Mouse (Mus musculus) testis, postnatal 14 days (tissue): Measurements from ENCODE around the gene Fam186b.
"Not testable (repeated sequence)": the region's sequence is repeated elsewhere in the genome, so short reads cannot be mapped to it uniquely, and the experiment has no call there.

Source experiments
- DNase-seq: peaks from one replicate; pipeline ENCODE4 v3.0.0; 2021; ENCODE audit warnings: low spot score

The Fam186b gene

GRCm38 (mm10) chr15:99259730-99260252 lies 35.9 kb downstream of the Fam186b start:
- DNase-seq: peak; percentile 81

DNA sequence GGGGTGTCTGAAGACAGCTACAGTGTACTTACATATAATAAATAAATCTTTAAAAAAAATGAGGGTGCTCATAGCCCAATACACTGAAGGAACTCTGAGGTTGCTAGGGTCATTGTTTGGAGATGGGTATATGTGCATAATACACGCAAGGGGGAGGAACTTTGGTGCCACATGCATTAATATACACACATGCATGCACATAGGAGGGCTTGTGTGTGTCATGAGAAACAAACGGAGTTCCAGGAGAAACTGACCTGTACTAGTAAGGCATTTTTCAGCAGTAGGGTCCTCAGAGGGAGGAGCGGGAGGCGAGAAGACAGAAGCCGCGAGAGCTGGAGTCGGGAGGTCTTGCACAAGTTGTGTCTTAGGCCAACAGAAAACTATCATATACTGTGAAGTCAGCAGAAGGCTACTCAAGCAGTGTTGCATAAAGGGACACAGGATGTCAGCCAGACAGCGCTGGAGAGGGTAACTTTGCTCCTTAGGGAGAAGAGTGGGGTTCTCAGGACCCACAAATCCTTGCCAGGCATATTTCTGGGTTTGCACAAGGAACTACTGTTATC lies 36.4 kb downstream of the Fam186b start:
- DNase-seq: no peak

DNA sequence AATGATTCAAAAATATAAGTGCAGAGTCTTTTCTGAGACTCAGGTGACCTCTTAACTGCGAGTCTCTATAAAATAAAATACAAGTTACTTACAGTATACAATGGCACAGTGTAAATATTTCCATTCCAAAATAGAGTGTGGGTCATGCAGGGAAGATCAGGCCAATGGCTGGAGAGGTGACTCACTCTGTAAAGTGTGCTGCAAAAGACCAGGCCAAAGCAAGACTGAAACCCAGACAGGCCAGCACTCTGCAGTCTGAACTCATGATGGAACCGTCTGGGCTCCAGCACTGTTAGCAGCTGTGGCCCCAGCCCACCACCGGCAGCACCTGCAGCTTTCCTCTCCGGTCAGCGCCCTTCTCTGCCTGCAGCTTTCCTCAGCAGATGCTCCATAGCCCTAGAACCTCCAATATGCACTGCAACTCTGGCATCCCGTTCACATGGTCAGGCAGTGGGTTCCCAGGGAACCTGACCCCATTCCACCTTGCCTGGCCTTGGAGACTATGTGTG lies 40.4 kb downstream of the Fam186b start:
- DNase-seq: no peak

DNA sequence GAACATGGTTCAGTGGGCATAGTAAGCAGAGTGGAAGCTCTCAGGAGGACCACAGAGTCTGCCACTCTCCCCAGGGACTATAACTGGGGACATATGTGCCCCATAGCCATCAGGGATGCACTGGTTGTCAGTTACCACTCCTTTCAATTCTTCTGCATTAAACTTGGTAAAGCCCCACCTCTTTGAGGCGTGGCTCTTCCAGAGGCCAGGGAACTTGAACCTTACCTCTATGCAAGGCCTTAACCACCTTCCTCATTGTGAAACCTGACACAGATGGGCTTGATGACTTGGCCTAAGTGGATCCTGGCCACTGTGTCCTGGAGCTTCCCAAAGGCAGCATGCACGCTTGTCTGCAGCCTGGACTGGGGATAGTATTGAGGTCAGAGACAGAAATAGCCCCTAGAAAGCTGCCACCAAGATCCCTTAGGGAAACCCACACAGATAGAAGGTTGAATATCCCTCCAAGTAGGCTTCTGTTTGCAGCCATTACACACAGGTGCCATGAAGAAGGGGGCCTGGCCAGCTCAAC lies 41.1 kb downstream of the Fam186b start:
- DNase-seq: no peak

DNA sequence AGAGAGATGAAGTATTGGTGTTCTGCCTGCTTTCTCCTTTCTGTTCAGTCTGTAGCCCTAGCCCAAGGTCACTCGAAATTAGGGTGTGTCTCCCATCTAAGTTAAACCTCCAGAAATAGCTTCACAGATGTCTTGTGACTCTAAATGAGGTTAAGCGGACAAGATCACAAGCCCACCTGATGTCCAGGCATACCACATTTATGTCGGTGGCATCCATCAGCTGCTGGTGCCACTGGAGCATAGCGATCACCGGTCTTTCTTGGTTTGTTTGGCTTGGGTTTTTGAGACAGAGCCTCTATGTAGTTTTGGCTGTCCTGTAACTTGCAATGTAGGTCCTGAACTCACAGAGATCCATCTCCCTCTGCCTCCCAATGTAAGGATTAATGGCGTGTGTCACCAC lies 41.9 kb downstream of the Fam186b start:
- DNase-seq: no peak

DNA sequence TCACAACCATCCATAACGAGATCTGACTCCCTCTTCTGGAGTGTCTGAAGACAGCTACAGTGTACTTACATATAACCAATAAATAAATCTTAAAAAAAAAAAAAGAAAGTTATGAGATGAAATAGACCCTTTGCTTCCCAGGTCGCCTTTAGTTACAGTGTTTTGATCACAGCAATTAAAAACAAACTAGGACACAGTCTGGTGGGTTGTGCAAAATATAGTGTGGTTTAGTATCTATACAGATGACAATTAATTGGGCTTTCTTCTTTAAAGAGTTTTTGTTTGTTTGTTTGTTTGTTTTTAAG lies 42.6 kb downstream of the Fam186b start:
- DNase-seq: not testable (repeated sequence)

GRCm38 (mm10) chr15:99252381-99253174 lies 43.1 kb downstream of the Fam186b start:
- no peak for DNase-seq

GRCm38 (mm10) chr15:99251626-99252380 lies 43.9 kb downstream of the Fam186b start, which contains the start of gene Mcrs1:
Gene Mcrs1, minus strand, starts transcription at chr15:99251961.
- peak; percentile 97 for DNase-seq

DNA sequence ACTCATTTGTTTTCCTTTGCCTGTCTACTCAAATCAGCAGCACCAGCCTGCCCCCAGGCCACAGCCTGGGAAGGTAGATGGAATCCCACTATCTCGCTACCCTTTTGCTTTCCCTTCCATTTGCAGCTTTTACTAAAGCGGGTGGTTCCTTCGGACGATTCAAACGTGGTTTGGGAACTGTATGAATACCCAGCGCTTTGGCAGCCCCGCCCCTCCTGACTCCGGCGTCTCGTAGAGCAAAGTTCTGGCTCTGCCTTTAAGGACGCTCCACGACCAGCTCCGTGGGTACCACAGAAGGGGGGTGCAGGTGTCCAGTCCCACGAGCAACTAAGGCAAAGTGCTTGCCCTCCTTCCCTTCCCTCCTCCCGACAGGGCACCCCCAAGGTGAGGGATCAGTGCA lies 44.6 kb downstream of the Fam186b start:
- DNase-seq: not testable (repeated sequence)

GRCm38 (mm10) chr15:99249938-99250337 lies 45.8 kb downstream of the Fam186b start:
- no peak for DNase-seq

GRCm38 (mm10) chr15:99248972-99249371 lies 46.7 kb downstream of the Fam186b start:
- DNase-seq: peak; percentile 53

DNA sequence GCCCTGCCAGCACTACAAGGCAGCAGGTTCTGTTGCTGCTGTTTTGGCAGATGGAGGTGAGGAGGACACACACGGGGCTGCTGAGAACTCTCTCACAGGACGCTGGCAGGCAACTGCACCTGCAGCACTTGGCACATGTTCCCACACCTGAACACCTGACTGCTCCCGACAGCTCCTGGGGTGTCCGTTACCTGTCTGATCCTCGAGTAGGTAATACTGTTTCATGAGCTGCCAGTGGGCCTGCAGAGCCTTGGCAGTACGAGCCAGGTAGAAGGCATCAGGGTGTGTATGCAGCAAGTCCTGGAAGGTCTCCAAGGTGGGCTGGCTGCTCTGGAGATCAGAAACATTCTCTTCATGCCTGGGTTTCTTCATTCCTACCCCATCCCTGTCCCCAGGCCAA lies 49.0 kb downstream of the Fam186b start:
- not testable (repeated sequence) for DNase-seq

- no peak for DNase-seq
These were observed 53.6 kb downstream of the Fam186b start for GRCm38 (mm10) chr15:99242045-99242444.

- no peak for DNase-seq
These were observed 54.4 kb downstream of the Fam186b start for GRCm38 (mm10) chr15:99241249-99241648.

DNA sequence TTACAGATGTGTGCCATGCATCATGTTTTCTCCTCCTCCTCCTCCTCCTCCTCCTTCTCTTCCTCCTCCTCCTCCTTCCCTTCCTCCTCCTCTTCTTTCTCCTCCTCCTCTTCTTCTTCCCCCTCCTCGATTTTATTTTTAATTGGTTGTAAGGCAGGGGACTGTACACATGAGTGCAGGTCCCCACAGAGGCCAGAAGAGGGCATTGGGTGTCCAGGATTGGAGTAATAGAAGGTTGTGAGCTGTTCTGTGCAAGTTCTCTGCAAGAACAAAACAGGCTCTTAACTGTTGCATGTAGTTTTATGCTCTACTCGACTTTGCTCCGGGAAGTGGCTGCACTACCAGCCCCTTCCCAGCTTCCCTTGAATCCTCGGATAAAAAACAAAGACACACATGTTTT lies 55.6 kb downstream of the Fam186b start:
- no peak for DNase-seq

DNA sequence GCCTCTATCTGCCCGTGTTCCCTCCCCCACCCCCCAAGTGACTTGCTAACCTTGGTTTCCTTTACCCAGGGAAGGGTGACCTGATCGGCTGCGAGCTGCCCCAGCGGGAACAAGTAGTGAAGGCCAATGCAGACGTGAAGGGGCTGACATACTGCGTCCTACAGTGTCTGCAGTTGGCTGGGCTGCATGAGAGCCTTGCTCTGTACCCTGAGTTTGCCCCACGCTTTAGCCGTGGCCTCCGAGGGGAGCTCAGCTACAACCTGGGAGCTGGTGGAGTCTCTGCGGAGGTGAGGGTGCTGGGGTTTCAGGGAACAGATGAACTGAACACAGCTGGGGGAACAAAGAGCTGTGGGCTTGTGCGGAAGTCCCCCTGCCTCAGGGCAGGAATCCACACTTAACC lies 57.7 kb downstream of the Fam186b start:
- no peak for DNase-seq

DNA sequence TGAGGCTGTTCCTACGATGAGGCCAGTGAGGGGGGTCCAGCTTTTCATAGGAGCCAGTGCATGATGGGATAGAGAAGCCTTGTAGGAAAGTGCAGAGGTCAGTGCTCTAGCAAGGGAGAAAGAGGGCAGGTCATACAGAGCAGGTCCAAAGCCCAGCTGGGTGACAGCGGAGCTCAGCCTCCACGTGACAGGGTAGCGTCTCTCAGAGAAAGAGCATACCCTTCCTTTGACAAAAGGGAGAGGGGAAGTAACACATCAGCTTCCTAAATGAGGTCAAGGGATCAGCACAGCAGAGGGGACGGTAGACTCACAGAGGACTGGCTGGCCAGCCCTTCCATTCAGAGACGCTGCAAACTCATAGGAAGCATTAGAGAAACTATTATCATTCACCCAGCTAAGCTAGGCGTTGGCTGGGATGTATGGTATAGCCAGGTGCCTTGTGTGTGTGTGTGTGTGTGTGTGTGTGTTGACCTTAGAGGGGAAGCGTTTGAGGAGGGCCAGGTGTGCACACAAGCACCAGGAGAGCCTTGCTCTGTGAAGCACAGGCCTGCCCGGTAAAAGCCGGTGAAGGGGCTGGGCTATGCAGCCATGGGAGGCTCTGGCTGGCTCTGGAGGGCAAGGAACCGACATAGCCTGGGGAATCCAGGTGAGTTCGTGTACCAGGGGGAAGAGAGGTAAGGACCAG lies 61.2 kb downstream of the Fam186b start:
- no peak for DNase-seq

DNA sequence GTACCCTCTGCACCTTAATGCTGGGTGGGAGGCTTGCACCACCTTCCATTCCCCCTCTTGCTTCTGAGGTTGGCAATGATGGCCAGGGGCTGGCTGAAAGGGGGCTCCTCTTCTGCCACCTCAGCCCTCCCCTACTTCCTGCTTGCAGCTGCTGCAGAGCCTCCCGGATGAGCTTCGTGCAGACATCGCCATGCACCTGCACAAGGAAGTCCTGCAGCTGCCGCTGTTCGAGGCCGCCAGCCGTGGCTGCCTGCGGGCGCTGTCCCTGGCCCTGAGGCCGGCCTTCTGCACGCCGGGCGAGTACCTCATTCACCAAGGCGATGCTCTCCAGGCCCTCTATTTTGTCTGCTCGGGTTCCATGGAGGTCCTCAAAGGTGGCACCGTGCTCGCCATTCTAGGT lies 62.0 kb downstream of the Fam186b start:
- DNase-seq: no peak

- no peak for DNase-seq
These were observed 63.7 kb downstream of the Fam186b start for GRCm38 (mm10) chr15:99231998-99232397.

DNA sequence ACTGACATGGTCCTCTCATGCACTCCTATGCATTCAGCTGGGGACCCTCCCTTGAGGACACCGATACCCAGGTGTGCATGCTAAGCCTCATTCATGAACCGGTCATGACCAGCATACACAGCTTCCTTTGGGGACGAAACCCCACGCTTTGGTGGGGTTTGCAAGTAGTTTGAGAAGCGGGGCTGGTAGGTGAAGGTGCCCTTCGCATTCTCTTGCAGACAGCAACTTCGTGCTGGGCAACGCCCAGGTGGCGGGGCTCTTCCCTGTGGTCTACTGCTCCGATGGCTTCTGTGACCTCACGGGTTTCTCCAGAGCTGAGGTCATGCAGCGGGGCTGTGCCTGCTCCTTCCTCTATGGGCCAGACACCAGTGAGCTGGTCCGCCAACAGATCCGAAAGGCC lies 69.6 kb downstream of the Fam186b start:
- no peak for DNase-seq

- DNase-seq: no peak
These were observed 70.4 kb downstream of the Fam186b start for GRCm38 (mm10) chr15:99225081-99225810.
